Mouse (Mus musculus) stomach, postnatal 0 days (tissue): ENCODE data around the gene Tmem259. TPM values are rescaled to one million over a fixed set of nuclear protein-coding genes. Genes with fewer than 3 reads are reported as not detected.

Experiments used
- ATAC-seq: fragments of 200-750 bp; cut with Nextera tagmentation; 2 replicates; pipeline ENCODE4 v1.8.0; 2017; ENCODE audit not compliant: low FRiP score, low TSS enrichment
- DNase-seq: peaks from one replicate; pipeline ENCODE4 v3.0.0-alpha.2; 2016; ENCODE audit warnings: low spot score
- H3K27ac ChIP-seq: fragments of 300-500 bp; sonication (generic); replicated peaks from 2 replicates; pipeline ENCODE4 v1.5.1; 2014; ENCODE audit warnings: mild to moderate bottlenecking, control low read depth
- H3K27me3 ChIP-seq: fragments of 300-500 bp; sonication (generic); 2 replicates; pipeline ENCODE4 v1.6.1; 2014; ENCODE audit warnings: low read length; ENCODE audit not compliant: control insufficient read depth, insufficient read depth
- H3K36me3 ChIP-seq: fragments of 300-500 bp; sonication (generic); 2 replicates; pipeline ENCODE4 v1.6.1; 2014; ENCODE audit warnings: low read length, mixed read lengths; ENCODE audit not compliant: control insufficient read depth, insufficient read depth
- H3K4me1 ChIP-seq: fragments of 300-500 bp; sonication (generic); replicated peaks from 2 replicates; pipeline ENCODE4 v1.6.1; 2014; ENCODE audit warnings: antibody characterized with exemption; ENCODE audit not compliant: control insufficient read depth, insufficient read depth
- H3K4me2 ChIP-seq: fragments of 300-500 bp; sonication (generic); replicated peaks from 2 replicates; pipeline ENCODE4 v1.6.1; 2014; ENCODE audit warnings: low read depth, mild to moderate bottlenecking, control low read depth, moderate library complexity
- H3K4me3 ChIP-seq: fragments of 300-500 bp; sonication (generic); 2 replicates; pipeline ENCODE4 v1.5.1; 2014; ENCODE audit warnings: low read depth, low read length, control low read depth
- H3K9ac ChIP-seq: fragments of 300-500 bp; sonication (generic); 2 replicates; pipeline ENCODE4 v1.6.1; 2014; ENCODE audit warnings: mild to moderate bottlenecking, low read length, control low read depth, mixed read lengths
- H3K9me3 ChIP-seq: fragments of 300-500 bp; sonication (generic); 2 replicates; pipeline ENCODE4 v1.6.1; 2016; ENCODE audit warnings: low read length; ENCODE audit not compliant: control insufficient read depth
- CTCF ChIP-seq: IDR thresholded peaks from 2 replicates; pipeline ENCODE4 v1.5.1; 2016; ENCODE audit warnings: antibody characterized with exemption, low read depth, mild to moderate bottlenecking, moderate library complexity
- EP300 ChIP-seq: optimal IDR thresholded peaks from 2 replicates; pipeline ENCODE3; 2016; ENCODE audit warnings: antibody characterized with exemption
- WGBS: fragments of 180-500 bp; shearing (Covaris S2); extraction: QIAGEN DNeasy Blood & Tissue Kit; methylation state at CpG from one replicate; pipeline ENCODE4 v1.1.7; 2014; 5-methylcytosine and 5-hydroxymethylcytosine counted together
- polyA plus RNA-seq: library from polyadenylated mRNA; unstranded; fragments of >200 nt; fragmentation: Nextera tagmentation; extraction: Ambion mirVana; gene quantifications from 2 replicates; pipeline ENCODE4 v1.2.1, GENCODE M21; 2015

Tmem259 gene
- 18.5 and 19.1 TPM in 2 replicates for polyA plus RNA-seq

GRCm38 (mm10) chr10:79984195-79984816 lies at the start of gene Tmem259:
Gene Tmem259 (minus strand): TSS chr10:79984330.
- H3K4me1 ChIP-seq = peaks cover 8% of the 10 kb centered on the region
- WGBS = 1% methylated on average over 47 of the region's 49 CpGs

GRCm38 (mm10) chr10:80032799-80033480 lies 48.8 kb upstream of the Tmem259 start:
- DNase-seq = peak; percentile 53
- peaks cover 10% of the 10 kb centered on the region; the same call in 1 of the 2 replicates for H3K4me1 ChIP-seq
- no peaks in the 10 kb centered on the region for H3K27me3 ChIP-seq
- no peaks in the 10 kb centered on the region for H3K9me3 ChIP-seq
- peak overlapping the region; percentile 3; the same call in 1 of the 2 replicates for H3K4me2 ChIP-seq
- 27% methylated on average over 5 of the region's 5 CpGs for WGBS
- no peak for TF ChIP-seq EP300
- no peak for TF ChIP-seq CTCF
- H3K36me3 ChIP-seq = peaks cover 18% of the 10 kb centered on the region
- 0 out of 2 replicates have a peak overlapping the region, but pooled peaks have one; percentile 35 for H3K9ac ChIP-seq
- H3K4me3 ChIP-seq = no peak overlapping the region
- H3K27ac ChIP-seq = peak overlapping the region; percentile 85
- ATAC-seq = peak; percentile 38

More at GRCm38 (mm10) chr10:79984195-79984816, at the start of gene Tmem259:
- H3K4me3 ChIP-seq = peak within 1 kb of the TSS; percentile 65
- peaks cover 2% of the 10 kb centered on the region; the same call in 1 of the 2 replicates for H3K36me3 ChIP-seq
- H3K4me2 ChIP-seq = peak within 1 kb of the TSS; percentile 90
- TF ChIP-seq CTCF = peak; percentile 86
- peak; percentile 24 for TF ChIP-seq EP300
- H3K9me3 ChIP-seq = no peaks in the 10 kb centered on the region
- DNase-seq (peak; percentile 90), ATAC-seq (peak; percentile 82)
- H3K27ac ChIP-seq = peak within 1 kb of the TSS; percentile 98
- H3K27me3 ChIP-seq = no peaks in the 10 kb centered on the region
- H3K9ac ChIP-seq = peak within 1 kb of the TSS; percentile 92

- 85% methylated on average over 17 of the region's 17 CpGs for WGBS
Observed at GRCm38 (mm10) chr10:80030736-80031135, 46.6 kb upstream of the Tmem259 start.

GRCm38 (mm10) chr10:80030191-80030590 lies 46.1 kb upstream of the Tmem259 start:
- ATAC-seq (no peak), DNase-seq (no peak)
- H3K4me3 ChIP-seq = no peak overlapping the region
- no peaks in the 10 kb centered on the region for H3K27me3 ChIP-seq
- no peak overlapping the region for H3K27ac ChIP-seq
- no peaks in the 10 kb centered on the region for H3K9me3 ChIP-seq
- H3K4me1 ChIP-seq = peaks cover 10% of the 10 kb centered on the region; the same call in 1 of the 2 replicates
- H3K9ac ChIP-seq = no peak overlapping the region
- no peak overlapping the region for H3K4me2 ChIP-seq
- TF ChIP-seq EP300 (no peak), CTCF (no peak)
- WGBS = 93% methylated on average over 9 of the region's 9 CpGs
- peaks cover 1% of the 10 kb centered on the region; the same call in 1 of the 2 replicates for H3K36me3 ChIP-seq

More at GRCm38 (mm10) chr10:80030736-80031135, 46.6 kb upstream of the Tmem259 start:
- H3K4me3 ChIP-seq = no peak overlapping the region
- ATAC-seq (no peak), DNase-seq (no peak)
- H3K4me1 ChIP-seq = peaks cover 10% of the 10 kb centered on the region; the same call in 1 of the 2 replicates
- no peak overlapping the region for H3K9ac ChIP-seq
- no peak overlapping the region for H3K27ac ChIP-seq
- peaks cover 4% of the 10 kb centered on the region; the same call in 1 of the 2 replicates for H3K36me3 ChIP-seq
- no peak for TF ChIP-seq CTCF
- no peaks in the 10 kb centered on the region for H3K9me3 ChIP-seq
- H3K4me2 ChIP-seq = no peak overlapping the region
- H3K27me3 ChIP-seq = no peaks in the 10 kb centered on the region

- Histone ChIP-seq H3K36me3 (no peaks in the 10 kb centered on the region), H3K27ac (no peak overlapping the region), H3K4me1 (peaks cover 8% of the 10 kb centered on the region; the same call in 1 of the 2 replicates), H3K27me3 (no peaks in the 10 kb centered on the region), H3K4me2 (no peak overlapping the region), H3K9ac (no peak overlapping the region), H3K4me3 (no peak overlapping the region), H3K9me3 (no peaks in the 10 kb centered on the region)
- DNase-seq (no peak), ATAC-seq (no peak)
- 90% methylated on average over 13 of the region's 13 CpGs for WGBS
- no peak for TF ChIP-seq EP300
Observed at GRCm38 (mm10) chr10:80028521-80028846, 44.4 kb upstream of the Tmem259 start.
